Mouse (Mus musculus): Measurements from ENCODE around the gene Hsf2.

DNA sequence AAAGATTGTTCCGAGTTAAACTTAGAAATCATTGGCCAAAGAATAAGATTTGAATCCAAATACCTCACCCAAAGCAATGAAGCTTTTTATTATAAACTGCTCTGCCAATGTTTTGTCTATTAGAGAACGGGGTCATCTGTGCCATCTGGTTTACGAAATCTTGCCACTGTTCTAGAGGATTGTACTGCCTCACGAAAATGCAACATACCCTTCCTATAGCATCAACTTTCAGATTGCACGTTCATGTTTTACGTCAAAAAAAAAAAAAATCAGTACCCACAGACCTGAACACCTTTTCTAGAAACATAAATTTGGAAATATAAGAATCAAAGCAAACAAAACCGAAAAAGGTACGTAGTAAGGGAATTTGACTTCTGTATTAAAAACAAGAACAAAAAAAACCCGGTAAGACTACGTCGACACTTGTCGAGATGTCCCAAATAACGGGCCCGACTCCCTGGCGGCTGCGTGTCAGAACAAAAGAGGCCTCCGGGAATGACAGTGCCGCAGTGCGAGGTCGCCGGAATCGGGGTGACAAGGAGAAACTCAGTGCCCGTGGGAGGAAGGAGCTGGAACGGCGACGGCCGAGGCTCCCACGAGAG is 45.5 kb downstream of the Hsf2 start:
- TF ChIP-seq CTCF (conservative IDR thresholded peaks at IDR 0.05; ENCODE audit: low read length) (no peak), POU5F1 (IDR thresholded peaks at IDR 0.05; ENCODE audit: borderline replicate concordance, low read length) (no peak), NANOG (IDR thresholded peaks at IDR 0.05; ENCODE audit: borderline replicate concordance, low read length) (no peak)

Data from E14TG2a.4 (cell line).